Mouse (Mus musculus): ENCODE measurements at regions not wholly inside any gene's neighbourhood (a gene's known extent, or its start where the extent isn't known, plus 50 kb on each side); places are given as distances from the start of the nearest gene placed in this dataset.
A peak's percentile ranks its signal among the peaks of the same experiment; 100 is the strongest.

DNA sequence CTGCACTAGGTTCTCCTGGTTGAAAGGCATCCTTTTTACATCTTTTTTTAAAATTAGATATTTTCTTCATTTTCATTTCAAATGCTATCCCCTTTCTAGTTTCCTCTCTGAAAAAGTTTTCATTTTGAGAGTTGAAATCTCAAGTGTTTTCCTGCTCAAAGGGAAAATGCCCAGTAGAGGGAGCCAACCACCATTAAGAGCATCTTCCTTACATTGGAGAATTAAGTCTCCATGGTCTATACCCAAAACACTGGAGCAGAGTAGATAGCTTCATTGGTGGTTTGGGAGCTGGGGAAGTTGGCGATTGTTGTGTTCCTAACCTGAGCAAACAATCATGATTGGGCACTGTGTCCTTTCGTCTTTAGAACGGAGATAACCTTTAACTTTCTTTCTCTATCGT lies 483.8 kb upstream of the Tnc start:
- Histone ChIP-seq H3K4me3 (ENCODE audit: insufficient read depth, low read length) (no peak overlapping the region), H3K27ac (ENCODE audit: insufficient read depth, low read length) (no peak overlapping the region), H3K4me1 (ENCODE audit: control insufficient read depth, insufficient read depth, low read length) (no peaks in the 10 kb centered on the region)
- TF ChIP-seq POLR2A (IDR thresholded peaks at IDR 0.05; ENCODE audit: extremely low read depth, insufficient read depth, low read length) (no peak), CTCF (IDR thresholded peaks at IDR 0.05; ENCODE audit: extremely low read depth, insufficient read depth, low read length) (peak; percentile 29; the same call in 1 of the 2 replicates)

DNA sequence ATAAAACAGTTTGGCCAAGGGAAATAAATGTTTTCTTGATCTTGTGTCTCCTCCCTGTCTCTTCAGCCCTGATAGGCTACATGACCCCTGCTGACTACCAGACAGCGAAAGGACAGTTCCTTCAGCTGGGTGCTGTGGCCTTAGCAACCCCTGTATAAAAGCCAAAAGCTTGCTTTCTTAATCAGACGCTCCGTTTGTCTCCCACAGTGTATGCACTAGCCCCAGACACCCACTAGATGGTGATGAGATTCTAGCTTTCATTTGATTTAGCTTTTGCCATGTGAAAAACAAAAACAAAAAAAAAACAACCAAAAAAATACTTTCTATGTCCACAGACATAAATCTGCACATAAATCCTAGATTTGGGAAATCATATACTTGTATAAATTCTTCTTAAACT lies 486.2 kb upstream of the Tnc start:
- no peak for TF ChIP-seq POLR2A (IDR thresholded peaks at IDR 0.05; ENCODE audit: extremely low read depth, insufficient read depth, low read length)
- peak; percentile 43; the same call in 1 of the 2 replicates for TF ChIP-seq CTCF (IDR thresholded peaks at IDR 0.05; ENCODE audit: extremely low read depth, insufficient read depth, low read length)
- Histone ChIP-seq H3K4me1 (ENCODE audit: control insufficient read depth, insufficient read depth, low read length) (no peaks in the 10 kb centered on the region), H3K4me3 (ENCODE audit: insufficient read depth, low read length) (no peak overlapping the region), H3K27ac (ENCODE audit: insufficient read depth, low read length) (no peak overlapping the region)

DNA sequence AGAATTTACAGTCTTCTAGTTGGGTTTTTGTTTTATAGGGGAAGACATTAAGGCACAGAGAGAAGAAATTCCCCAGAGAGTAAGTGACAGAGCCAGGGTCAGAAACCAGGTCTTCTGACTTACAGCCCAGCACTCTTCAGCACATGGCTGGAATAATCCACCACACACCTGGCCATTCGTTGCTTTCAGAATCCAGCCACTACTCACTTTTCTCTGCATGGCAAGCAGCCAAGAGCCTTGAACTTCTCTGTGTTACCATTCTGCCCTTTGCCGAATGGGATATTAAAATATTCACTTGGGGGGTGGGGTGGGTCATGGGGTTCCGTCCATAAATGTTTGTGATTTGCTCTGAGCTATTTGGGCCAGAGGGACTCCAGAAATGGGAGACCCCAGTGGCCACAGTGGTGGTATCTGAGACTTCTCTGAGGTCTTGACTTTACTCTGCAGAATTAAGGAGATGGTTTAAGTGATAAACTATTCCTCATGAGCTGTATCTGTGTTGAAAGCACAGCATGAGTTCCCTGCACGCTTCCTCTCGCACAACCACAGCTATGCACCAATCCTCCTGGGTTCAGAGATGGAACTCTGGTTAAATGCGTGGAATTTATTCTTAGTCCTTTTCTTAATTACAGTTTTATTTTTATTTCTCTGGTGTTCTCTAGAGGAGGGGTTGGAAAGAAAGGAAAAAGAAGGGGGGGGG lies 488.9 kb upstream of the Tnc start:
- TF ChIP-seq POLR2A (IDR thresholded peaks at IDR 0.05; ENCODE audit: extremely low read depth, insufficient read depth, low read length) (no peak), CTCF (IDR thresholded peaks at IDR 0.05; ENCODE audit: extremely low read depth, insufficient read depth, low read length) (no peak)
- H3K27ac ChIP-seq (ENCODE audit: insufficient read depth, low read length): no peak overlapping the region
- no peaks in the 10 kb centered on the region for H3K4me1 ChIP-seq (ENCODE audit: control insufficient read depth, insufficient read depth, low read length)
- H3K4me3 ChIP-seq (ENCODE audit: insufficient read depth, low read length): no peak overlapping the region

DNA sequence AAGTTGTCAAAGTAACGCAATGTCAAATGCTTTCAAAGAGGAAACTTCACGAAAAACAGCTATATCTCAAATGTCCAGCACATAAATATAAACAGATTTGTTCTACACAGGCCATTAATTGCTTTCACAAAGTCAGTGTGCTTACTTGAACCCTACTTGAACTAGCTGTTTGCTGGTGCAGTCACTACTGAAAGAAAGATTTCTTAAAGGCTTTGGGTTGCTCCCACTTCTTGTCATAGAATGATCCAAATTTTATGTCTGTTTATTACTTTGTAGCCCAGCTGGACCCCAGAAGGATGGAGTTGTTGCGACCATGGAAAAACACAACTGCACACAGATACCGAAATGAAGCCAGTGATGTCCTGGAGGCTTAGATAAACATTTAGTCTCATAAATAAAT lies 491.2 kb upstream of the Tnc start:
- Histone ChIP-seq H3K4me1 (ENCODE audit: control insufficient read depth, insufficient read depth, low read length) (no peaks in the 10 kb centered on the region), H3K27ac (ENCODE audit: insufficient read depth, low read length) (no peak overlapping the region), H3K4me3 (ENCODE audit: insufficient read depth, low read length) (no peak overlapping the region)
- TF ChIP-seq CTCF (IDR thresholded peaks at IDR 0.05; ENCODE audit: extremely low read depth, insufficient read depth, low read length) (no peak), POLR2A (IDR thresholded peaks at IDR 0.05; ENCODE audit: extremely low read depth, insufficient read depth, low read length) (no peak)

DNA sequence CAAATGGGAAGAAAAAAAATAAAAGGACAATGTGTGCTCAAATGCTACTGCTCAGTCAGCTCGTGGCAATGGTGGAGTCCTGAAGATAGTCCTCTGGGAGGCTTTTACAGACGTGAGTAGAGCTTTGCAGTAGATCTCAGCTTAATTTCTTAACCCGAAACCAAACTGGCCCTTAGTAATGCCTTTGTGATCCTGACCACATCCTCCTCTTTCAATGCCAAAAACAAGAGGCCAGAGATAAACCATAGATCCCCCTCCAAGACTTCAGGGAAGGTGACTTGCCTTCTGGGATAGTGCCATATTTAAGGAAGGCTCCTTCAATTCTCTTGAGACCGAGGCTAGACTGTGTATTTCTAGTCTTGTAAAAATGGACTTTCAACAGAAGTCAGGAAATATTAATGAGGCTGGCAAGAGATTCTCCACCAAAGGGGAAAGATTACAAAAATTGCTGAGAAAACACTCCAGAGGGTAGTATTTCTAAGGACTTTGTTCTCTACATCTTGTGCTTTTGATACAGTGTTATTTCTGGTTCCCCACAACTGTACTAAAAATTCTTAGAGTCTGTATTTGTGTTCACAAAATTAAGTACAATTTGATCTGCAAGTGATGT lies 497.9 kb upstream of the Tnc start:
- TF ChIP-seq CTCF (IDR thresholded peaks at IDR 0.05; ENCODE audit: extremely low read depth, insufficient read depth, low read length): no peak
- TF ChIP-seq POLR2A (IDR thresholded peaks at IDR 0.05; ENCODE audit: extremely low read depth, insufficient read depth, low read length): no peak
- Histone ChIP-seq H3K27ac (ENCODE audit: insufficient read depth, low read length) (no peak overlapping the region), H3K4me3 (ENCODE audit: insufficient read depth, low read length) (no peak overlapping the region), H3K4me1 (ENCODE audit: control insufficient read depth, insufficient read depth, low read length) (no peaks in the 10 kb centered on the region)

DNA sequence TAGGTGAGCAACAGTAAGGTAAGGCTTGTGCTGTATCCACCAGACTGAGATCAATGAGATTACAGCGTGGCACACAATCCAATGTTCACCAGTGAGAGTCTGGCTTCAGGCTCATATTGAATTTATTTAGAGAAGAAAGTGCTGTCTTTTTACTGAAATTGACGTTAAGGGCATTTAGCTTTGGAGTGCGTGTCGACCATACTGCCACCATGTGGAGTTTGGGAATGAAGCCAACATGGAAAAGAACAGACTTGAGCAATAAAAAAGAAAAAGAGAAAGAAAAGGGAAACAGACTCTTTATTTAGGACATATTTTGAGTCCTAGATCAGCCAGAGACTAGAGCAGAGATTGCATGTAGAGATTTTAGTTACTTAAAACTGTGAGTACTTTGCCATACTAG lies 499.6 kb upstream of the Tnc start:
- no peaks in the 10 kb centered on the region for H3K4me1 ChIP-seq (ENCODE audit: control insufficient read depth, insufficient read depth, low read length)
- no peak overlapping the region for H3K27ac ChIP-seq (ENCODE audit: insufficient read depth, low read length)
- TF ChIP-seq POLR2A (IDR thresholded peaks at IDR 0.05; ENCODE audit: extremely low read depth, insufficient read depth, low read length): no peak
- no peak for TF ChIP-seq CTCF (IDR thresholded peaks at IDR 0.05; ENCODE audit: extremely low read depth, insufficient read depth, low read length)
- H3K4me3 ChIP-seq (ENCODE audit: insufficient read depth, low read length): no peak overlapping the region

DNA sequence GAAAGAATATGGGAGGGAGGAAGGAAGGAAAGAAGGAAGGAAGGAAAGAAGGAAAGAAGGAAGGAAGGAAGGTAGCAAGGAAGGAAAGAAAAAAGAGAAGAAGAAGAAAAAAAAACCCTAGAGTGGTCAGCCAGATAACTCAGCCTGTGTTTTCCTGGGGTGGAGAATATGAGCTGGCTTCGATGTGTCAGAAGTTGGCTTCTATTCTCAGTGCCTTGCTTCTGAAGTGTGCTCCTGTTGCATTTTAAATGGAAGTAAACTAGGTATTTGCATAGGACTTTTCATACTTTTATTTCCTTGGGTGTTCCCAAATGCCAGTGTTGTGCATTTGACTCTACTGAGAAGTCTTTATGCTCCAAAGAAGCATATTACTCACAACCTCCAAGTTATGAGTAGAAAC lies 515.7 kb upstream of the Tnc start:
- Histone ChIP-seq H3K27ac (ENCODE audit: insufficient read depth, low read length) (no peak overlapping the region), H3K4me1 (ENCODE audit: control insufficient read depth, insufficient read depth, low read length) (no peaks in the 10 kb centered on the region), H3K4me3 (ENCODE audit: insufficient read depth, low read length) (no peak overlapping the region)
- TF ChIP-seq POLR2A (IDR thresholded peaks at IDR 0.05; ENCODE audit: extremely low read depth, insufficient read depth, low read length) (no peak), CTCF (IDR thresholded peaks at IDR 0.05; ENCODE audit: extremely low read depth, insufficient read depth, low read length) (no peak)

DNA sequence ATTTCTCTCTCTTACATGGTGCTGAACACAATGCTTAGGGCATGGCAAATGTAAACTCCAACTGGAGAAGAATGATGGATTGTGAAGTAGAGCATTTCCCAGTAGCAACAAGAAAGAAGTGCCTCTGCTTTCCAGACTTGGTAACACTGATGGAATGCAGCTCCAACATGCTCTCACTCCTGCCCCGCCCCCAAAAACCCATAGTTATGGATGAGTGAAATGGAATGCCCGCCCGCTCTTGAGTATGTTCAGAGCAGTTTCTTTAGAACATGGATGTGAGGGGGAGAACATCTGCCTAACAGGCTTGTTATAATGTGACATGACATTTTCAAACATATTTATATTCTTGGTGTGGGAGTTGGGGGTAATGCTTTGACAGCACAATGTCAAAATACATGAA lies 517.2 kb upstream of the Tnc start:
- H3K4me1 ChIP-seq (ENCODE audit: control insufficient read depth, insufficient read depth, low read length): no peaks in the 10 kb centered on the region
- H3K27ac ChIP-seq (ENCODE audit: insufficient read depth, low read length): no peak overlapping the region
- H3K4me3 ChIP-seq (ENCODE audit: insufficient read depth, low read length): no peak overlapping the region
- no peak for TF ChIP-seq POLR2A (IDR thresholded peaks at IDR 0.05; ENCODE audit: extremely low read depth, insufficient read depth, low read length)
- no peak for TF ChIP-seq CTCF (IDR thresholded peaks at IDR 0.05; ENCODE audit: extremely low read depth, insufficient read depth, low read length)

DNA sequence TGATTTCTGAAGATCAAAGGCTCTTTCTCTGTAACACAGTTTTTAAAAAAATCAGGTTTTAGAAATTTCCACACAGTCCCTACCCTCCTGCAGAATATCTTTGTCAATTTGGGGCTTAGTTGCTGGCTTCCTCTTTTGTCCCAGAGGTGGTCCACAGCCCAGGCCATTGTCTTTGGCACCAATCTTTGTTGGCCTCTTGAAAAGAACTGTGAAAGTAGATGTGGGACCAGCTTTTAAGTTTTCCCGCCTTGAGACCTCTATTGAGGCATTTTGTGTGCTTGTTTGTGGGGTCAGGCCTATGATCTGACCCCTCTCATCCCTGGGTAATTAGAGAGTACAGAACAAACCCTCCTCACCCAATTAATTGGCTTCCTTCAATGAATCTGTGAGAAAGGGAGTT lies 523.9 kb upstream of the Tnc start:
- no peak for TF ChIP-seq CTCF (IDR thresholded peaks at IDR 0.05; ENCODE audit: extremely low read depth, insufficient read depth, low read length)
- no peak for TF ChIP-seq POLR2A (IDR thresholded peaks at IDR 0.05; ENCODE audit: extremely low read depth, insufficient read depth, low read length)
- Histone ChIP-seq H3K27ac (ENCODE audit: insufficient read depth, low read length) (no peak overlapping the region), H3K4me3 (ENCODE audit: insufficient read depth, low read length) (no peak overlapping the region), H3K4me1 (ENCODE audit: control insufficient read depth, insufficient read depth, low read length) (no peaks in the 10 kb centered on the region)

DNA sequence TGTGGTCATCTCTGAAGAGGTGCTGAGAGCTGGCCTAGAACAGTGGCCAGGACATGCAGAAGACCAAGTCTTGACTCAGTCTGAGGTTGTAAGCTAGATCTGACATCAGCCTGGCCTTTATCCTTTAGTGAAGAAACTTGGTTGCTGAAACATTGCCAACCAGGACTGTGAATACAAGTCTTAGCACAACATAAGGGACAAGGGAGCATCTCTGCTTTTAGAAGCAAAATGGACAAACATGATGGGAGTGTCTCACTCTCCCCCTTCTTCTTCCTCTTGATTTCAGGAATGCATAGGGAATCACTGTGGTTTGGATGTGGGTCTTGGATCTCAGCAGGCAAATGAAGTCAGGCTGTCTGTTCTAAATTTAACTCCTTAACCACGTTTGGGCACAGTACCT lies 529.1 kb upstream of the Tnc start:
- Histone ChIP-seq H3K4me3 (ENCODE audit: insufficient read depth, low read length) (no peak overlapping the region), H3K4me1 (ENCODE audit: control insufficient read depth, insufficient read depth, low read length) (no peaks in the 10 kb centered on the region), H3K27ac (ENCODE audit: insufficient read depth, low read length) (no peak overlapping the region)
- TF ChIP-seq POLR2A (IDR thresholded peaks at IDR 0.05; ENCODE audit: extremely low read depth, insufficient read depth, low read length) (no peak), CTCF (IDR thresholded peaks at IDR 0.05; ENCODE audit: extremely low read depth, insufficient read depth, low read length) (no peak)
